Mouse (Mus musculus): ENCODE measurements around the gene Itga7. TPM values are rescaled to one million over a fixed set of nuclear protein-coding genes. Genes with fewer than 3 reads are reported as not detected.

The Itga7 gene
- polyA plus RNA-seq, 1 experiment: 635 TPM

DNA sequence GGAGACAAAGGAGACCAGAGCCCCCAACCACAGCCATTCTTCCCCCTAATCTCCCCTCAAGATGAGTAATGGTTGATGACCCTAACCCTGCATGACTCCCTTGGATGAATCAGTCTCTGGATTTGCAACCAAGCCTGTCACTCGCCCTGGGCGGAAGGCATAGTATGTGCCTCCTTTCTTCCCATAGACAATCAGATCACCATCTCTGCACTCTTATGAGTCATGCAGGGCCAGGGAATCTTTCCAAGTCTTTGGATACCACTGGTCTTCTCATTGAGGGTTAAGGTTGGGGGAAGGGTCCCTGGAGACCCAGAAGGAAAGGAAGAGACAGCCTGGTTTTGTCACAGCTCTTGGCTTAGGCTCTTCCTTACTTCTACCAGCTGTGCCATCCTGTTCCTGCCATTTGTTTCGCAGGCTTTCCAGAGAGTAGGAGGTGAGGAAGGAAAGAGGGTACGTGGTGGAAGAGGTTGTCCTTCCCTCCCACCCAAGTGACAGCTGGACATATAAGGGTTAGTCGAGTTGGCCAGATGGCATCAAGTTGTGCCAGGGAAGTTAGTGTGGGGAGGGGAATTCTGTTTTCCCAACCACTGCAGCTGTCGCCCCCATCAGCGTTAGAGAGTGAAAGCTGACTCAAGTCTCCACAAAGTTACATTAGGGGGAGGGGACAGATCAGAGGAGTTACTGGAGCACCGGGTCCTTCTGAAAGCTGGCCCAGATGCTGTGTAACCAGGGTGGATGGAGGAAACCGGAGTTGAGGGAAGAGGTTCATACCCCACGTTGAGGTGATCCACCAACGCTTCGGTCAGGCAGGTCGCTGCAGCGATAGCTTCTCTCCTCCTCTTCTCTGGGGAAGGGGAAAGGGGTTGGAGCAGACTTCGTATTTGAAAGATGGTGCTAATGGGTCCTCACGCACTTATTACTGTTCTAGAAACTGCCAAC is 11.5 kb upstream of the Itga7 start:
- H3K27me3 ChIP-seq (ENCODE audit: control insufficient read depth, insufficient read depth, insufficient read length): no peaks in the 10 kb centered on the region
- H3K4me3 ChIP-seq: peak overlapping the region; percentile 34
- H3K4me2 ChIP-seq (ENCODE audit: low read depth): peak overlapping the region; percentile 92
- H3ac ChIP-seq (ENCODE audit: control insufficient read depth, insufficient read length): peak overlapping the region; percentile 49
- peaks cover 14% of the 10 kb centered on the region for H3K79me2 ChIP-seq (ENCODE audit: control insufficient read depth, insufficient read depth)
- H3K36me3 ChIP-seq (ENCODE audit: control insufficient read depth, insufficient read depth): peaks cover 5% of the 10 kb centered on the region
- TF ChIP-seq MAX (IDR thresholded peaks at IDR 0.05; ENCODE audit: low read depth): no peak
- peak; percentile 84 to 99 (median 98) for TF ChIP-seq MYOG (IDR thresholded peaks at IDR 0.05; ENCODE audit: control insufficient read depth in 1 of 3, insufficient read depth in 1 of 3, insufficient read length in 2 of 3, low read depth in 2 of 3)
- TF ChIP-seq TCF3 (IDR thresholded peaks at IDR 0.05; ENCODE audit: insufficient read length, low read depth): peak; percentile 94
- peak; percentile 72 for TF ChIP-seq CEBPB (IDR thresholded peaks at IDR 0.05; ENCODE audit: insufficient read depth, poor library complexity, severe bottlenecking)
- peak; percentile 99 for TF ChIP-seq TCF12 (IDR thresholded peaks at IDR 0.05; ENCODE audit: insufficient read depth, poor library complexity, severe bottlenecking)
- TF ChIP-seq SRF (IDR thresholded peaks at IDR 0.05; ENCODE audit: control insufficient read depth, insufficient read length, low read depth): peak; percentile 91
- TF ChIP-seq E2F4 (IDR thresholded peaks at IDR 0.05; ENCODE audit: insufficient read depth): no peak
- no peak for TF ChIP-seq USF1 (IDR thresholded peaks at IDR 0.05; ENCODE audit: low read depth)
- TF ChIP-seq POLR2A (IDR thresholded peaks at IDR 0.05; ENCODE audit: insufficient read length, low read depth): peak; percentile 70
- no peak for TF ChIP-seq REST (IDR thresholded peaks at IDR 0.05; ENCODE audit: insufficient read depth, insufficient read length)
- peak; percentile 99 for TF ChIP-seq MYOD1 (IDR thresholded peaks at IDR 0.05; ENCODE audit: control insufficient read depth in 1 of 3, insufficient read length in 2 of 3, low read depth in 2 of 3)
- TF ChIP-seq POLR2AphosphoS2 (IDR thresholded peaks at IDR 0.05; ENCODE audit: insufficient read length, low read depth): peak; percentile 71

DNA sequence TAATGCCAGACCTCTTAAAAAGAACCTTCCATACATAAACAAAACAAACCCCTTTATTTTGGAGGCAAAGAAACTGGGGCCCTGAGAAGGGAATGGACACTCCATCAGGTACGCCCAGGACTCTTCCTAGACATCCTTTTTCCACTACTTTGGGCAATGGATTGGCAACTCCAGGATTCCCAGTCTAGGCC is 10.9 kb upstream of the Itga7 start, which contains the start of gene Rdh5:
TSS of gene Rdh5 (minus strand) at position 67 of the 191 bp plus-strand sequence.
- H3K4me2 ChIP-seq (ENCODE audit: low read depth): peak within 1 kb of the TSS; percentile 96
- TF ChIP-seq MYOD1 (IDR thresholded peaks at IDR 0.05; ENCODE audit: control insufficient read depth in 1 of 3, insufficient read length in 2 of 3, low read depth in 2 of 3) (no peak), MAX (IDR thresholded peaks at IDR 0.05; ENCODE audit: low read depth) (no peak), USF1 (IDR thresholded peaks at IDR 0.05; ENCODE audit: low read depth) (no peak), CEBPB (IDR thresholded peaks at IDR 0.05; ENCODE audit: insufficient read depth, poor library complexity, severe bottlenecking) (no peak), TCF12 (IDR thresholded peaks at IDR 0.05; ENCODE audit: insufficient read depth, poor library complexity, severe bottlenecking) (no peak), SRF (IDR thresholded peaks at IDR 0.05; ENCODE audit: control insufficient read depth, insufficient read length, low read depth) (no peak), E2F4 (IDR thresholded peaks at IDR 0.05; ENCODE audit: insufficient read depth) (no peak), TCF3 (IDR thresholded peaks at IDR 0.05; ENCODE audit: insufficient read length, low read depth) (no peak), POLR2A (IDR thresholded peaks at IDR 0.05; ENCODE audit: insufficient read length, low read depth) (no peak), POLR2AphosphoS2 (IDR thresholded peaks at IDR 0.05; ENCODE audit: insufficient read length, low read depth) (no peak), MYOG (IDR thresholded peaks at IDR 0.05; ENCODE audit: control insufficient read depth in 1 of 3, insufficient read depth in 1 of 3, insufficient read length in 2 of 3, low read depth in 2 of 3) (no peak), REST (IDR thresholded peaks at IDR 0.05; ENCODE audit: insufficient read depth, insufficient read length) (no peak)
- peak within 1 kb of the TSS; percentile 34 for H3K4me3 ChIP-seq
- peak within 1 kb of the TSS; percentile 49 for H3ac ChIP-seq (ENCODE audit: control insufficient read depth, insufficient read length)
- H3K79me2 ChIP-seq (ENCODE audit: control insufficient read depth, insufficient read depth): peaks cover 14% of the 10 kb centered on the region
- H3K36me3 ChIP-seq (ENCODE audit: control insufficient read depth, insufficient read depth): no peaks in the 10 kb centered on the region
- H3K27me3 ChIP-seq (ENCODE audit: control insufficient read depth, insufficient read depth, insufficient read length): no peaks in the 10 kb centered on the region

DNA sequence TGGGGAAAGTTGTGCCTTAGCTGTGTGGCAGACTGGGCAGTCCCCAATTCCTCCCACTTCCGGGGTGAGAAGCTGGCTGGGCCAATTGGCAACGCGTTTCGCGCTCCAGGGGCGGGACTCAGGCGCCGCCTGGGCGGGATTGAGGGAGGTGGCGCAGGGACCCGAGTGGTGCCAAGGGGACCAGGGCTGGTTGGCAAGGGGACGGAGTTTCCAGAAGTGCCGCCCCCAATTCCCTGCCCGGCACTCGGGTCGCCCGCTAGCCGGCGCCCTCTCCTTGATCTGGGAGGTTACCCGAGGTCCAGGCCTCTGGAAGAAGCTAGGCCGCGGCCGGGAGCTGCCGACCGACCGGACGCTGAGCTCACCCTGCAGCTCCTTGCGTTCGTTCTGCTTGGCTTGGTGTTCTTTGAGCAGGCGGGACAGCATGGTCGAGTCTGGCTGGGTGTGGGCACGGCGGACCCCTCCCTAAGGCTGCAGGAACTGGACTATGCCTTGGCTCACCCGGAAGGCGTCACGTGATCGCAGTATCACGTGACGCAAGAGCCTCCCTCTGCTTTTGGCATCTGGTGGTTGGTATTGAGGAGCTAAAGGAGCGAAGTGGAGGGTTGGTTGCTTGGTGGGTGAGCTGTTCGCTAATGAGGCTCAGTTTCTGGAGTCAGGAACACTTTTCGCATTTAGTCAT is 10.5 kb upstream of the Itga7 start:
- Histone ChIP-seq H3K4me2 (ENCODE audit: low read depth) (peak overlapping the region; percentile 96), H3K4me3 (peak overlapping the region; percentile 34), H3K36me3 (ENCODE audit: control insufficient read depth, insufficient read depth) (no peaks in the 10 kb centered on the region), H3K79me2 (ENCODE audit: control insufficient read depth, insufficient read depth) (peaks cover 14% of the 10 kb centered on the region), H3ac (ENCODE audit: control insufficient read depth, insufficient read length) (peak overlapping the region; percentile 49), H3K27me3 (ENCODE audit: control insufficient read depth, insufficient read depth, insufficient read length) (no peaks in the 10 kb centered on the region)
- TF ChIP-seq POLR2AphosphoS2 (IDR thresholded peaks at IDR 0.05; ENCODE audit: insufficient read length, low read depth) (peak; percentile 96), MAX (IDR thresholded peaks at IDR 0.05; ENCODE audit: low read depth) (no peak), CEBPB (IDR thresholded peaks at IDR 0.05; ENCODE audit: insufficient read depth, poor library complexity, severe bottlenecking) (peak; percentile 29; the same call in 1 of the 2 replicates), TCF12 (IDR thresholded peaks at IDR 0.05; ENCODE audit: insufficient read depth, poor library complexity, severe bottlenecking) (peak; percentile 1), USF1 (IDR thresholded peaks at IDR 0.05; ENCODE audit: low read depth) (peak; percentile 100), POLR2A (IDR thresholded peaks at IDR 0.05; ENCODE audit: insufficient read length, low read depth) (peak; percentile 88), MYOD1 (IDR thresholded peaks at IDR 0.05; ENCODE audit: control insufficient read depth in 1 of 3, insufficient read length in 2 of 3, low read depth in 2 of 3) (peak in 1 of 3 experiments; percentile 14), SRF (IDR thresholded peaks at IDR 0.05; ENCODE audit: control insufficient read depth, insufficient read length, low read depth) (peak; percentile 33), MYOG (IDR thresholded peaks at IDR 0.05; ENCODE audit: control insufficient read depth in 1 of 3, insufficient read depth in 1 of 3, insufficient read length in 2 of 3, low read depth in 2 of 3) (peak in 1 of 3 experiments; percentile 9), E2F4 (IDR thresholded peaks at IDR 0.05; ENCODE audit: insufficient read depth) (no peak), TCF3 (IDR thresholded peaks at IDR 0.05; ENCODE audit: insufficient read length, low read depth) (no peak), REST (IDR thresholded peaks at IDR 0.05; ENCODE audit: insufficient read depth, insufficient read length) (no peak)

DNA sequence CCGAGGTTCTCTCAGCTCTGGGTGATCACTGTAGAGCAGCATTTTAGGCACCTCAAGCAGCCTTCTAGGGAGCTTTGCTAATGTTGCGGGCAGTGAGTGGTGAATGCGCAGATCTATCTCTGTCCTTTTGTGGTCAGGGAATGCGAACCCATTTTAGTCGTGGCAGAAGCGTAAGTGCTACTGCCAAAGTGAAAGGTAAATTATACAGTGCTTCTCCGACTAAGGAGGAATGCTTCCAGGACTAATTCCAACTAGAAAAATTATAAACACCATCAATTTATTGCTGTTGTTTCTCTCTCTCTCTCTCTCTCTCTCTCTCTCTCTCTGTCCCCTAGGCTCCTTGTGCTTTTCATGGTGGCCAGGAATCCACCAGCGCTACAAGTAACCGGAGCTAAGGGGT is 9.7 kb upstream of the Itga7 start, which contains the start of gene Bloc1s1:
TSS of gene Bloc1s1 (minus strand) at position 101 of the 400 bp plus-strand sequence.
- Histone ChIP-seq H3K27me3 (ENCODE audit: control insufficient read depth, insufficient read depth, insufficient read length) (no peaks in the 10 kb centered on the region), H3K36me3 (ENCODE audit: control insufficient read depth, insufficient read depth) (no peaks in the 10 kb centered on the region), H3K4me3 (peak within 1 kb of the TSS; percentile 34), H3ac (ENCODE audit: control insufficient read depth, insufficient read length) (peak within 1 kb of the TSS; percentile 49), H3K79me2 (ENCODE audit: control insufficient read depth, insufficient read depth) (peaks cover 14% of the 10 kb centered on the region), H3K4me2 (ENCODE audit: low read depth) (peak within 1 kb of the TSS; percentile 96)
- TF ChIP-seq POLR2AphosphoS2 (IDR thresholded peaks at IDR 0.05; ENCODE audit: insufficient read length, low read depth) (no peak), TCF12 (IDR thresholded peaks at IDR 0.05; ENCODE audit: insufficient read depth, poor library complexity, severe bottlenecking) (no peak), E2F4 (IDR thresholded peaks at IDR 0.05; ENCODE audit: insufficient read depth) (no peak), TCF3 (IDR thresholded peaks at IDR 0.05; ENCODE audit: insufficient read length, low read depth) (no peak), MYOG (IDR thresholded peaks at IDR 0.05; ENCODE audit: control insufficient read depth in 1 of 3, insufficient read depth in 1 of 3, insufficient read length in 2 of 3, low read depth in 2 of 3) (no peak), MYOD1 (IDR thresholded peaks at IDR 0.05; ENCODE audit: control insufficient read depth in 1 of 3, insufficient read length in 2 of 3, low read depth in 2 of 3) (no peak), USF1 (IDR thresholded peaks at IDR 0.05; ENCODE audit: low read depth) (no peak), SRF (IDR thresholded peaks at IDR 0.05; ENCODE audit: control insufficient read depth, insufficient read length, low read depth) (no peak), CEBPB (IDR thresholded peaks at IDR 0.05; ENCODE audit: insufficient read depth, poor library complexity, severe bottlenecking) (no peak), POLR2A (IDR thresholded peaks at IDR 0.05; ENCODE audit: insufficient read length, low read depth) (no peak), REST (IDR thresholded peaks at IDR 0.05; ENCODE audit: insufficient read depth, insufficient read length) (no peak), MAX (IDR thresholded peaks at IDR 0.05; ENCODE audit: low read depth) (no peak)
